Mouse (Mus musculus): ENCODE measurements around the gene Gm3336. TPM values are rescaled to one million over a fixed set of nuclear protein-coding genes. Genes with fewer than 3 reads are reported as not detected.
A peak's percentile ranks its signal among the peaks of the same experiment; 100 is the strongest.

Gene Gm3336
- polyA plus RNA-seq, 1 experiment from 2014 or later: 0.35 TPM

DNA sequence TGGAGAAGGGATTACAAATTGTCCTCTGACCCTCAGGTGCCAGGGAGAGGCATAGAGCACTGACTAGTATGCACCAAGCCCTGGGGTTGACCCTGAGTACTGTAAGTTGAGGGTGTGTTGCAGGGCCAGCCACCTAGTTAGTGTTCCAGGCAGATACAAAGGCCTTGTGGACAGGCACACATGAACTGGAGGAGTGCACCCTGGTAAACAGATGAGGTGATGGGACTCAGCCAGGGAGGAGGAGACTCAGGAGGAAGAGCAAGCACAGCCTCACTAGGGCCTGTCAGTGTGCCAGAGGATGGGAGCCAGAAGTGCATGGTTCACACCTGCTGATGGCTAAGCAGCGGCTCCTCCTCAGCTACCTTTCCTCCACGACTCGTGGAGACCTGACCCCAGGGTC lies 38.3 kb upstream of the Gm3336 start:
- no peak overlapping the region for H3K4me3 ChIP-seq (replicated peaks)
- no peak overlapping the region for H3K4me2 ChIP-seq
- no peaks in the 10 kb centered on the region for H3K9me3 ChIP-seq (replicated peaks)
- peaks cover 30% of the 10 kb centered on the region for H3K36me3 ChIP-seq (replicated peaks)
- H3K27ac ChIP-seq (replicated peaks): peak overlapping the region; percentile 25
- H3K9ac ChIP-seq: no peak overlapping the region
- peak; percentile 36 for ATAC-seq (ENCODE audit: insufficient read depth)
- peaks cover 78% of the 10 kb centered on the region for H3K4me1 ChIP-seq (replicated peaks)
- H3K27me3 ChIP-seq: peaks cover 14% of the 10 kb centered on the region
- WGBS (ENCODE audit: insufficient replicate concordance): 84% methylated on average over 3 of the region's 3 CpGs

DNA sequence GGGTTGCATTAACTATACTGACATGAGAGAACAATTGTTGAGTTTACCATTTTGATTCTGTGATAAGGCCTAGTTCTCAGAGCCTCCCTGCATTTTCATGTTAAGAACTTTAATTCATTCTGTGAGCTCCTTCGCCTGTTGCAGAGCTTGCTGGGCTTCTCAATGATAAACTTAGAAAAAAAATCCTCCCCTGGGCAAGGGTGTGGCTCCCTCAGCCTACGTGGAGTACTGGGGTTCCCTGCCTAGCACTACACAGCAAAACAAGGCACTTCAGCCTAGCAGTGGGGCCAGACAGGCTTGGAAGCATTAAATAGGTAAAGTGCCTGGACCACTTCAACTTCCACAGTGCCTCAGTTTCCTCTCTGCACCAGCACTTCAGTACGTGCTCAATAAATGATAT lies 36.9 kb upstream of the Gm3336 start:
- no peak overlapping the region for H3K9ac ChIP-seq
- H3K27ac ChIP-seq (replicated peaks): 0 out of 2 replicates have a peak overlapping the region, but pooled peaks have one; percentile 6
- no peaks in the 10 kb centered on the region for H3K9me3 ChIP-seq (replicated peaks)
- peaks cover 65% of the 10 kb centered on the region for H3K4me1 ChIP-seq (replicated peaks)
- 37% methylated on average over 3 of the region's 3 CpGs for WGBS (ENCODE audit: insufficient replicate concordance)
- H3K4me3 ChIP-seq (replicated peaks): no peak overlapping the region
- H3K4me2 ChIP-seq: peak overlapping the region; percentile 36; the same call in 1 of the 2 replicates
- H3K36me3 ChIP-seq (replicated peaks): peaks cover 25% of the 10 kb centered on the region
- peaks cover 19% of the 10 kb centered on the region for H3K27me3 ChIP-seq
- peak; percentile 24; the same call in 1 of the 2 replicates for ATAC-seq (ENCODE audit: insufficient read depth)

DNA sequence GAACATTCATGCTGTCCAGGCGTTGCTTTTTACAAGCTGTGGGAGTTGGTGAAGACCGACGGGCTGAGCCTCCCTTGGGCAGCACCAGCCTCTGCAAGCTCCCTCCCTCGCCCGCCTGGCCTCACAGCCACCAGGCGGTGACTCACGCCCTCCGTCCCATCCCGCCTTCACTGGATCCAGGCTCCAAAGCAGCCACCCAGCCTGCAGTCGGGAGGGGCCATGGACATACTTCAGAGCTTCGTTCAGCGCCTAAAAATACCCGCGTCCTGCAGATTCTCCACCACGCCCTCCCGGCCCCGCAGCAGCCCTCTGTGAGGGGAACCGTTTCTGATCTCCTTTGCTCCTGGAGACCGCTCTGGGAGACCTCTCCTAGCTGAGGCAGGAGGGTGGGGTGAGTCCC lies 36.1 kb upstream of the Gm3336 start:
- no peaks in the 10 kb centered on the region for H3K9me3 ChIP-seq (replicated peaks)
- no peak for ATAC-seq (ENCODE audit: insufficient read depth)
- H3K4me3 ChIP-seq (replicated peaks): no peak overlapping the region
- 0 out of 2 replicates have a peak overlapping the region, but pooled peaks have one; percentile 8 for H3K9ac ChIP-seq
- H3K4me2 ChIP-seq: peak overlapping the region; percentile 36
- WGBS (ENCODE audit: insufficient replicate concordance): 10% methylated on average over 19 of the region's 19 CpGs
- 0 out of 2 replicates have a peak overlapping the region, but pooled peaks have one; percentile 6 for H3K27ac ChIP-seq (replicated peaks)
- H3K4me1 ChIP-seq (replicated peaks): peaks cover 57% of the 10 kb centered on the region
- peaks cover 23% of the 10 kb centered on the region for H3K36me3 ChIP-seq (replicated peaks)
- H3K27me3 ChIP-seq: peaks cover 19% of the 10 kb centered on the region

DNA sequence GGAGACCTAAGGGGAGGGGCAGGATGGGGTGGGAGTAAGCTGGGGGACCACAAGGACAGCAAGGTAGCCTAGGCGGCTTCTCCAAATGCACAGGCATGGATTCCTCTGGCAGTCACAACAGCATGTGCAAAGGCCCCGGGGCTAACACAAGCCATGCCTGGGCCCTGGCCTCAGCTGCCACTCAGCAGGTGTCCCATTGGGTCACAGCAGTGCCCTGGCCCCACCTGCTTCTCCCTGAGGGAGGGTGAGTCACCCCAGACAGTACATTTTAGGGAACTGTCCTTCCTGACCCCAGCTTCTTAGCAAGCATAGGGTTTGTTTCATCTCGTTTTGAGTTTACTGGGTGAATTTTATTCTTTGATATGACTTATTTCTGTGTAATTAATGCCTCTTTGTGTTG lies 35.7 kb upstream of the Gm3336 start:
- Histone ChIP-seq H3K27ac (replicated peaks) (no peak overlapping the region), H3K27me3 (peaks cover 19% of the 10 kb centered on the region), H3K36me3 (replicated peaks) (peaks cover 23% of the 10 kb centered on the region), H3K4me3 (replicated peaks) (no peak overlapping the region), H3K4me1 (replicated peaks) (peaks cover 52% of the 10 kb centered on the region), H3K4me2 (0 out of 2 replicates have a peak overlapping the region, but pooled peaks have one; percentile 36), H3K9me3 (replicated peaks) (no peaks in the 10 kb centered on the region), H3K9ac (0 out of 2 replicates have a peak overlapping the region, but pooled peaks have one; percentile 8)
- 45% methylated on average over 3 of the region's 3 CpGs for WGBS (ENCODE audit: insufficient replicate concordance)
- ATAC-seq (ENCODE audit: insufficient read depth): no peak

DNA sequence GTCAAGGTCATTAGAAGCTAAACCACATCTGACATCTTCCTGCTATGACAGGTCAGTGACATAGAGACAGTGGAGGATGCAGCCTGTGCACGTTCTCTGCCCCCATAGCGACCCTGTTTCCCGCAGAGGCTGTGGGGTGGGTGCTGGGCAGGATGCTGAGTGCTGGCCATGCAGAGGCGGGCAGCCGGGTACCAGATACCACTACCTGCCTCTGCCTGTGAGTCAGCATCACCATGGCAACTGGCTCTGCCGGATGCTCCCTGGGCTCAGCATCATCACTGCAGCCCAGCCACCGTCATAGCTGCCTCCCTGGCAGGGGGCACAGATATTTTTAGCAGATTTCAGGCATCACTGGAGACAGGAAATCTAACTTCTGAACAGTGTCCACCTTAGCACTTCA lies 34.1 kb upstream of the Gm3336 start:
- 47% methylated on average over 7 of the region's 7 CpGs for WGBS (ENCODE audit: insufficient replicate concordance)
- no peak for ATAC-seq (ENCODE audit: insufficient read depth)

DNA sequence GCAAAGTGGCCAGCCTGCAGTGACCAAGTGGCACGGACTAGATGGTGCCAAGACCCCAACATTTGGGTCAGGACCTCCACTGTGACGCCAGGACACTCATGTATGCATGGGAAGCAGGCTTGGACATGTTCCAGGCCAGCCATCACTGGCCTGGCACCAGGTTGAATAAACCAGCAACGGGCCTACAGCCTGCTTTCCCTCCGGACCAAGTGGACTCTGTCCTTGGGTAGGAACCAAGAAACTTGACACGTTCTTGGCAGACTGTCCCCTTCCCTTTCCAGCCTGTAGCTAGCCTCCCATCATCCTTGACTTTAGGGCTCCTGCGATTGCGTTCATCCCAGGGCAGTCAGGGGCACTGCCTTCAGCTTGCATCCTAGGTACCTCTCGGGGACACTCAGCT lies 30.8 kb upstream of the Gm3336 start:
- H3K4me3 ChIP-seq (replicated peaks): no peak overlapping the region
- peaks cover 35% of the 10 kb centered on the region for H3K27me3 ChIP-seq
- ATAC-seq (ENCODE audit: insufficient read depth): no peak
- no peaks in the 10 kb centered on the region for H3K9me3 ChIP-seq (replicated peaks)
- no peak overlapping the region for H3K27ac ChIP-seq (replicated peaks)
- no peak overlapping the region for H3K9ac ChIP-seq
- H3K4me1 ChIP-seq (replicated peaks): peaks cover 14% of the 10 kb centered on the region
- H3K36me3 ChIP-seq (replicated peaks): no peaks in the 10 kb centered on the region
- WGBS (ENCODE audit: insufficient replicate concordance): 72% methylated on average over 8 of the region's 8 CpGs
- no peak overlapping the region for H3K4me2 ChIP-seq

More for the DNA sequence above, 34.1 kb upstream of the Gm3336 start:
- Histone ChIP-seq H3K27me3 (peaks cover 19% of the 10 kb centered on the region), H3K9ac (no peak overlapping the region), H3K36me3 (replicated peaks) (peaks cover 7% of the 10 kb centered on the region), H3K27ac (replicated peaks) (no peak overlapping the region), H3K4me3 (replicated peaks) (no peak overlapping the region), H3K4me2 (no peak overlapping the region), H3K4me1 (replicated peaks) (peaks cover 36% of the 10 kb centered on the region), H3K9me3 (replicated peaks) (no peaks in the 10 kb centered on the region)

DNA sequence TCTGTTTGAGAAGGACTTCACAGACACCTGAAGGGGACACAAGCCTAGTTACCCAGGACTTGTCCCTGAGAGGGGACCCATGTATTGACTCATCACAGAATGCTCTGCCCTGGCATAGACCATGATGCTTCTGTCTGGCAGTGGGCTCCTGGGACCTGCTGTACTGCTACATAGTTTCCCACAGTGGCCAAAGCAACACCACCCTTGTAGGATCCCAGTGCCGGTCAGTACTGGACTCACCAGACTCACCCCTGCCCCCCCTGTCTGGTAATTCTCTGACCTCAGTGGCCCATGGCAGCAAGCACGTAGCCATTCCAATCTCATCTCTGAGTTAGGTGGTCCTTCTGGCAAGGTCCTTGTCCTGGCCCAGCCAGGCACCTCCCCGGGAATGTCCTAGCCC lies 30.2 kb upstream of the Gm3336 start:
- ATAC-seq (ENCODE audit: insufficient read depth): no peak

DNA sequence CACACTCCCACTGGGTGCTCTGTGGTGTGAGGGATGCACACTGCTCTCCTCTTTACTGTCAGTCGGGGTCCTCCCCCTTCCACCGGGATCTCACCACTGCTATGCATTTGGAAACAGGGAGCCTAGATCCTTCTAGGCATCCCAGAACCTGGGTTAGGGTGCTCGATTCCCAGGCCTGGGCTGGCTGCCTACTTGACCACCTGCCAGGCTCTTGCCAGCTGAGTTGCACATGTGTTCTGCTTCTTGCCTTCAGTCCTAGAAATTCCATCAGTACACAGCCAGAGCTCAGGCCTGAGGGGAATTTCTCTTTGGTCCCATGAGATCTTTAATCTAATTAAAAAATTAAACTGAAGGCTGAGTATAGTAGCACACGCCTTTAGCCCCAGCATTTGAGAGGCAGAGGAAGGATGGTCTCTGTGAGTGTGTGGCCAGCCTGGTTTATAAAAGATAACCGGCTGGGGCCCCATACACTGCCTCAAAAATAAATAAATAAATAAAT lies 28.4 kb upstream of the Gm3336 start:
- H3K9me3 ChIP-seq (replicated peaks): no peaks in the 10 kb centered on the region
- no peaks in the 10 kb centered on the region for H3K36me3 ChIP-seq (replicated peaks)
- ATAC-seq (ENCODE audit: insufficient read depth): no peak
- WGBS (ENCODE audit: insufficient replicate concordance): 50% methylated on average over 5 of the region's 5 CpGs
- peaks cover 26% of the 10 kb centered on the region for H3K4me1 ChIP-seq (replicated peaks)
- H3K9ac ChIP-seq: no peak overlapping the region
- no peak overlapping the region for H3K27ac ChIP-seq (replicated peaks)
- H3K27me3 ChIP-seq: peaks cover 26% of the 10 kb centered on the region
- H3K4me3 ChIP-seq (replicated peaks): no peak overlapping the region
- no peak overlapping the region for H3K4me2 ChIP-seq

More for the DNA sequence above, 30.2 kb upstream of the Gm3336 start:
- 61% methylated on average over 3 of the region's 3 CpGs for WGBS (ENCODE audit: insufficient replicate concordance)
- H3K4me3 ChIP-seq (replicated peaks): no peak overlapping the region
- no peaks in the 10 kb centered on the region for H3K36me3 ChIP-seq (replicated peaks)
- H3K4me2 ChIP-seq: no peak overlapping the region
- H3K4me1 ChIP-seq (replicated peaks): peaks cover 15% of the 10 kb centered on the region
- no peak overlapping the region for H3K27ac ChIP-seq (replicated peaks)
- peaks cover 29% of the 10 kb centered on the region for H3K27me3 ChIP-seq
- no peak overlapping the region for H3K9ac ChIP-seq
- no peaks in the 10 kb centered on the region for H3K9me3 ChIP-seq (replicated peaks)

DNA sequence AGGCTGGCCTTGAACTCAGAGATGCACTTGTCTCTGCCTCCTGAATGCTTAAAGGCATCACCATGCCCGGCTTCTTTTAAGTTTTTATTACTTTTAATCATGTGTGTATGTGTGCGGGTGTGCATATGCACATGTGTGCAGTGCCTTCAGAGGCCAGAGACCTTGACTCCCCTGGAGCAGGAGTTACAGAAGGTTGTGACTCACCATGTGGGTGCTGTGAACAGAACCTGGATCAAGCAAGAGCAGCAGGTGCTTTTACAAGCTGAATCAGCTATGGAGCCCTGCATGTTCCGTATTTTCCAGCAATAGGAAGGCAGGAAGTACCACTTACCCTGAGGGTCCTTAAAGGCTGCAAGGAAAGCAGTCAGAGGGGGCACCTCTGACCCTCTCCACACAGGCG lies 27.1 kb upstream of the Gm3336 start:
- H3K4me2 ChIP-seq: peak overlapping the region; percentile 48; the same call in 1 of the 2 replicates
- no peak overlapping the region for H3K27ac ChIP-seq (replicated peaks)
- peaks cover 21% of the 10 kb centered on the region; the same call in 1 of the 2 replicates for H3K27me3 ChIP-seq
- H3K9me3 ChIP-seq (replicated peaks): no peaks in the 10 kb centered on the region
- H3K9ac ChIP-seq: no peak overlapping the region
- no peak overlapping the region for H3K4me3 ChIP-seq (replicated peaks)
- WGBS (ENCODE audit: insufficient replicate concordance): 72% methylated on average over 4 of the region's 4 CpGs
- H3K36me3 ChIP-seq (replicated peaks): no peaks in the 10 kb centered on the region
- ATAC-seq (ENCODE audit: insufficient read depth): no peak
- peaks cover 39% of the 10 kb centered on the region for H3K4me1 ChIP-seq (replicated peaks)

DNA sequence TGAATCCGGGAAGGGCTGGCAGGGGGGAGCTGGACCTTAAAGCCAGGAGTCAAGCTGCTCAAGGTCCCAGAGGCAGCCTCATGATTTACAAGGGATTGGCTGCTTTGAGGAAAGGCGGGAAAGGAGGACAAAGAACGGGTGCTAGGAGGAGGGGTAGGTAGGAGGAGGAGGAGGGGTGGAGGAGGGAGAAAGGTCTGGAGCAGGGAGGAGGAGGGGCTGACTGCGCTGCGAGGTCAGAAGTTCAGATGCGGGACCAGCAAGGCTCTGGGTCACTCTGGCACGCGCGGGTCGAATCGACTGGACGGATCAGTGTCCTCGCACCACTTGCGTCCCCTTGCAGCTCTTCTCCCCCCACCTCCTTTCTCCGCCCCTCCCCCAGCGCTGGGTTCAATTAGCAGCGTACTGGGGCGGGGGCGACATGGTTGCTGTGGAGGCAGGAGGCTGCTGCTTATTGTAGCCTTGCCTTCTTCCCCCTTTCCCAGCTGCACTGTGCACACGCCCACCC lies 26.6 kb upstream of the Gm3336 start:
- Histone ChIP-seq H3K4me2 (peak overlapping the region; percentile 48), H3K4me1 (replicated peaks) (peaks cover 45% of the 10 kb centered on the region), H3K4me3 (replicated peaks) (no peak overlapping the region), H3K36me3 (replicated peaks) (no peaks in the 10 kb centered on the region), H3K9ac (no peak overlapping the region), H3K27me3 (peaks cover 21% of the 10 kb centered on the region; the same call in 1 of the 2 replicates), H3K9me3 (replicated peaks) (no peaks in the 10 kb centered on the region), H3K27ac (replicated peaks) (no peak overlapping the region)
- ATAC-seq (ENCODE audit: insufficient read depth): no peak
- WGBS (ENCODE audit: insufficient replicate concordance): 17% methylated on average over 19 of the region's 20 CpGs

DNA sequence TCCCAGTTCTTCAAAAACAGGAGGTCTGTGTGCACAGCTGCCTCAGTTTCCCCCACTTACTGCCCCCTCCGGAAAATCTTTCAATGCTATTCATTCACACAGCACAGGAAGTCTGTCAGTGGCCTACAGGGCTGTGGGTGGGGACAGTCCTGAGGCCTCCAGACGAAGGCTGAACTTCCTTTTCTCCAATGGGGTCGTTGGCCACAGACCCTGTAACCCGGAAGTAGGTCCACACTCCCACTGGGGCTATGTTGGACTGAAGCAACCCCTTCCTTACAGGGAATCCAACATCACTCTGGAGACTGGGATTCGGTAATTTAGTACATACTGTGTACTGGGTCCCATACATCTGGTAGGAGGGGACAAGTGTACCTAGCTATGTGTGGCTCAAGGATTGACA lies 24.7 kb upstream of the Gm3336 start:
- Histone ChIP-seq H3K36me3 (replicated peaks) (no peaks in the 10 kb centered on the region), H3K27me3 (peaks cover 21% of the 10 kb centered on the region; the same call in 1 of the 2 replicates), H3K4me3 (replicated peaks) (no peak overlapping the region), H3K9ac (no peak overlapping the region), H3K9me3 (replicated peaks) (no peaks in the 10 kb centered on the region), H3K4me1 (replicated peaks) (peaks cover 62% of the 10 kb centered on the region), H3K4me2 (no peak overlapping the region), H3K27ac (replicated peaks) (no peak overlapping the region)
- no peak for ATAC-seq (ENCODE audit: insufficient read depth)
- 24% methylated on average over 5 of the region's 5 CpGs for WGBS (ENCODE audit: insufficient replicate concordance)

Data from liver, embryonic 15.5 days (tissue).